Mouse (Mus musculus): ENCODE data around the gene Pknox2.

DNA sequence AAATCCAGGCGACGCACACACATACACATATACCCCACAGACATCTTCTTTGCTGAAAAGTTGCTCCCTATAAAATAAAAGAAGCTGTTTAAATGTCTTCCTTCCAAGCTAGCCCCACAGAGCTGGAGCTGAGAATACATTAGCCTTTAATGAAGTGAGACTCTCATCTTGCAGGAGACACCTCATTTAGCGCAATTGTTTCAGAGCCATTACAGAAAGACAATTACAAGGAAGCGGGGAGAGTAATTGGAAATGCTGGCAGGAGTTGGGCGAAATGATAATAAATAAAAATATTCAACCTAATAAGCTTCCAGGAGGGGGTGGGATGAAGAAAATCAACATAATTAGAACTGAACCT lies 79.8 kb downstream of the Pknox2 start:
- TF ChIP-seq ZNF384 (IDR thresholded peaks at IDR 0.05; ENCODE audit: low read depth, low read length) (no peak), HCFC1 (IDR thresholded peaks at IDR 0.05; ENCODE audit: borderline replicate concordance, insufficient read depth, low read length) (no peak), CHD2 (IDR thresholded peaks at IDR 0.05; ENCODE audit: low read depth, low read length) (no peak)

All from ES-E14 (cell line).